35 mouse cellular contexts compared by ENCODE assay signal in the genomic region with DNA sequence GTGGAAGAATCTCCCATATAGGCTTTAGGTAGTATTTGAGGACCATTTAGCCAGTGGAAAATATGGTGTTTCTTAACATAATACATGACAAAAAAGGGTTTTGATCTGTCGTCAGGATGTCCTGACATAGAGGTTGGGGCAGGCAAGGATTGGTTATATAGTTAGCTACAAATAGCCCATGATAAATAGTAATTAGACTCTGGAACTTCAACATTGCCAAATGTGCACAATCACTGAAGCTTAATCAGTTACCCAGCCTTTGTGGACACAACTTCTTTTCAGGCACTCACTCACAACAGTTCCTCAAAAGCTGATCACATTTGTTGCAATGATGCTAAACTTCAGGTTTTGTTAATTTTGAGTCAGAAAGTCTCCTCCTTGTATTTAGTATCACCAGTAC.
"Had no signal": no experiment of that assay in that cellular context is flagged by ENCODE, and none has a peak within 500 bp of the region (broad histone marks: within the 10 kb centered on the region; RNA-seq: fewer than 3 reads in every experiment).

No protein-coding gene starts in this region.

- H3K4me1 ChIP-seq: heart, embryonic 10.5 days; heart, embryonic 12.5 days; heart, embryonic 13.5 days; heart, embryonic 15.5 days; hindbrain, embryonic 10.5 days; hindbrain, embryonic 12.5 days; hindbrain, embryonic 13.5 days; hindbrain, embryonic 15.5 days; intestine, embryonic 15.5 days; kidney, embryonic 15.5 days had no signal

- H3K9ac ChIP-seq: heart, embryonic 12.5 days; heart, embryonic 13.5 days; heart, embryonic 15.5 days; hindbrain, embryonic 12.5 days; hindbrain, embryonic 13.5 days; hindbrain, embryonic 14.5 days; hindbrain, embryonic 15.5 days; intestine, embryonic 15.5 days; kidney, embryonic 15.5 days had no signal

- H3K27me3 ChIP-seq: heart, embryonic 12.5 days; heart, embryonic 13.5 days; heart, embryonic 15.5 days; hindbrain, embryonic 12.5 days; hindbrain, embryonic 13.5 days; hindbrain, embryonic 15.5 days; intestine, embryonic 15.5 days; kidney, embryonic 15.5 days had no signal

- H3K27ac ChIP-seq: heart, embryonic 10.5 days; heart, embryonic 13.5 days; heart, embryonic 15.5 days; hindbrain, embryonic 10.5 days; hindbrain, embryonic 12.5 days; hindbrain, embryonic 13.5 days; hindbrain, embryonic 14.5 days; hindbrain, embryonic 15.5 days; hindbrain, postnatal 0 days; intestine, embryonic 15.5 days; kidney, embryonic 15.5 days; kidney, postnatal 0 days; layer of hippocampus, adult 2 months had no signal

- H3K9me3 ChIP-seq: heart, embryonic 10.5 days; heart, embryonic 13.5 days; heart, embryonic 15.5 days; hindbrain, embryonic 10.5 days; hindbrain, embryonic 12.5 days; hindbrain, embryonic 13.5 days; hindbrain, embryonic 15.5 days; intestine, embryonic 15.5 days; kidney, embryonic 15.5 days had no signal

- H3K4me3 ChIP-seq: heart, embryonic 10.5 days; heart, embryonic 12.5 days; heart, embryonic 13.5 days; heart, embryonic 15.5 days; hindbrain, embryonic 10.5 days; hindbrain, embryonic 12.5 days; hindbrain, embryonic 13.5 days; hindbrain, embryonic 15.5 days; intestine, embryonic 15.5 days; kidney, embryonic 15.5 days; layer of hippocampus, adult 2 months had no signal

- DNase-seq: heart, postnatal 10 days; heart, postnatal 14 days; heart, postnatal 36 days; heart, postnatal 4 days; kidney, adult 11 months; kidney, adult 18-20 months; kidney, adult 2 months; kidney, adult 8-10 months; kidney, adult 9 months; kidney, postnatal 10 days; kidney, postnatal 14 days; kidney, postnatal 25 days; kidney, postnatal 36 days; kidney, postnatal 4 days; layer of hippocampus, adult 9-11 months; layer of hippocampus, postnatal 36 days had no signal

- ATAC-seq: hindbrain, embryonic 16.5 days; hindbrain, postnatal 0 days; inflammation-experienced regulatory T-cells, adult 6 months; intestine, embryonic 15.5 days; intestine, embryonic 16.5 days; intestine, postnatal 0 days had no signal

- H3K4me2 ChIP-seq: heart, embryonic 11.5 days; heart, embryonic 12.5 days; heart, embryonic 13.5 days; heart, embryonic 15.5 days; hindbrain, embryonic 12.5 days; hindbrain, embryonic 13.5 days; hindbrain, embryonic 14.5 days; hindbrain, embryonic 15.5 days; intestine, embryonic 15.5 days; kidney, embryonic 15.5 days had no signal

- H3K36me3 ChIP-seq: heart, embryonic 10.5 days; heart, embryonic 12.5 days; heart, embryonic 13.5 days; heart, embryonic 15.5 days; hindbrain, embryonic 10.5 days; hindbrain, embryonic 12.5 days; hindbrain, embryonic 13.5 days; hindbrain, embryonic 15.5 days; intestine, embryonic 15.5 days; kidney, embryonic 15.5 days had no signal
